ENCODE assay signal across 7 mouse cellular contexts in the genomic region with DNA sequence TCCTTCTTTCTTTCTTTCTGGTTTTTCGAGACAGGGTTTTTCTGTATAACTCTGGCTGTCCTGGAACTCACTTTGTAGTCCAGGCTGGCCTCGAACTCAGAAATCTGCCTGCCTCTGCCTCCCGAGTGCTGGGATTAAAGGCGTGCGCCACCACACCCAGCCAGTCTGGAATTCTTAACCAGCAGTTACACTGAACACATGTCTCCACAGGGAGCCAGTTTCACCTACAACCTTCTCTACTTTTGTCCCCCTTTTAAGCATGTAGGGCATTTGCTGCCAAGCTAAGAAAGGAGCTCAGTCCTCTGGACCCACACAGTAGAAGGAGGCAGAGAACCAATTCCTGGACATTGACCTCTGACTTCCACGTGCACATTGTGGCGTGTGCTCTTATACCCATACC. TPM values are rescaled to one million over a fixed set of nuclear protein-coding genes. Genes with fewer than 3 reads are reported as not detected.
A peak's percentile ranks its signal among the peaks of the same experiment; 100 is the strongest.
DNase-seq lines count a peak whose midpoint lies in the region; ATAC-seq and TF ChIP-seq lines count a peak whose summit lies in the region.
"Not testable (repeated sequence)": the region's sequence is repeated elsewhere in the genome, so short reads cannot be mapped to it uniquely, and the experiment has no call there.

No protein-coding gene starts in this region.

- peaks cover 41% of the 10 kb centered on the region for H3K4me1 ChIP-seq in bone marrow macrophage, adult 2 months (ENCODE audit: control insufficient read depth, insufficient read depth, low read length)
- peaks cover 29% of the 10 kb centered on the region for H3K4me1 ChIP-seq in heart, embryonic 13.5 days
- H3K4me1 ChIP-seq in liver, embryonic 12.5 days: peaks cover 58% of the 10 kb centered on the region
- peaks cover 58% of the 10 kb centered on the region for H3K4me1 ChIP-seq in liver, embryonic 15.5 days (replicated peaks)

- DNase-seq in R1 (ENCODE audit: low read depth, low spot score): peak; percentile 73
- DNase-seq in gastrocnemius, adult 2 months: not testable (repeated sequence)

- H3K9me3 ChIP-seq in heart, embryonic 13.5 days; liver, embryonic 12.5 days (replicated peaks); liver, embryonic 15.5 days (replicated peaks): not testable (repeated sequence)

- H3K27me3 ChIP-seq in heart, embryonic 13.5 days (replicated peaks); liver, embryonic 12.5 days (replicated peaks); liver, embryonic 15.5 days: not testable (repeated sequence)

- not testable (repeated sequence) for ATAC-seq in heart, embryonic 13.5 days (ENCODE audit: extremely low read depth, insufficient number of reproducible peaks, low FRiP score, low TSS enrichment); liver, embryonic 12.5 days; liver, embryonic 15.5 days (ENCODE audit: insufficient read depth)

- H3K36me3 ChIP-seq in heart, embryonic 13.5 days; liver, embryonic 12.5 days; liver, embryonic 15.5 days (replicated peaks); macrophage (ENCODE audit: inconsistent target): not testable (repeated sequence)

- H3K27ac ChIP-seq in bone marrow macrophage, adult 2 months (ENCODE audit: insufficient read depth, low read depth, low read length): peak overlapping the region; percentile 79; the same call in 1 of the 2 replicates
- H3K27ac ChIP-seq in gastrocnemius, adult 2 months: 0 out of 2 replicates have a peak overlapping the region, but pooled peaks have one; percentile 31
- peak overlapping the region; percentile 54 for H3K27ac ChIP-seq in heart, embryonic 13.5 days (replicated peaks)
- H3K27ac ChIP-seq in liver, embryonic 12.5 days: peak overlapping the region; percentile 93
- peak overlapping the region; percentile 95 for H3K27ac ChIP-seq in liver, embryonic 15.5 days (replicated peaks)
- peak overlapping the region; percentile 91; the same call in 1 of the 2 replicates for H3K27ac ChIP-seq in macrophage

- H3K9ac ChIP-seq in heart, embryonic 13.5 days: not testable (repeated sequence)
- peak overlapping the region; percentile 53 for H3K9ac ChIP-seq in liver, embryonic 12.5 days
- H3K9ac ChIP-seq in liver, embryonic 15.5 days: peak overlapping the region; percentile 7; the same call in 1 of the 2 replicates

- not testable (repeated sequence) for TF ChIP-seq POLR2A in bone marrow macrophage, adult 2 months (IDR thresholded peaks at IDR 0.05; ENCODE audit: borderline replicate concordance, low read depth, low read length)

- intact Hi-C loops in gastrocnemius, adult 2 months (cut with DNase I): loop anchor here (5.0 kb wide), 1 partner anchor 35 kb away; no protein-coding TSS in a partner anchor

- H3K79me2 ChIP-seq in macrophage (ENCODE audit: inconsistent target): not testable (repeated sequence)

- WGBS in heart, embryonic 13.5 days: 92% methylated on average over 7 of the region's 7 CpGs
- WGBS in liver, embryonic 12.5 days (ENCODE audit: insufficient replicate concordance): 70% methylated on average over 7 of the region's 7 CpGs
- WGBS in liver, embryonic 15.5 days (ENCODE audit: insufficient replicate concordance): 68% methylated on average over 7 of the region's 7 CpGs
- WGBS in macrophage (ENCODE audit: missing documents): 100% methylated on average over 3 of the region's 7 CpGs

- TF ChIP-seq CTCF in bone marrow macrophage, adult 2 months (IDR thresholded peaks at IDR 0.05; ENCODE audit: low read depth, low read length); gastrocnemius, adult 2 months (IDR thresholded peaks at IDR 0.05): not testable (repeated sequence)

- not testable (repeated sequence) for H3K4me2 ChIP-seq in heart, embryonic 13.5 days
- peak overlapping the region; percentile 67 for H3K4me2 ChIP-seq in liver, embryonic 12.5 days
- peak overlapping the region; percentile 67 for H3K4me2 ChIP-seq in liver, embryonic 15.5 days

- H3K4me3 ChIP-seq in bone marrow macrophage, adult 2 months (ENCODE audit: insufficient read depth, low read length); gastrocnemius, adult 2 months; heart, embryonic 13.5 days; macrophage (ENCODE audit: inconsistent target): not testable (repeated sequence)
- H3K4me3 ChIP-seq in liver, embryonic 12.5 days: peak overlapping the region; percentile 9; the same call in 1 of the 2 replicates
- H3K4me3 ChIP-seq in liver, embryonic 15.5 days (replicated peaks): peak overlapping the region; percentile 52

RNA-seq across cellular contexts. Expression of gene Vps37b, which starts 20.6 kb away (rescaled TPM):
- 16.8 and 18.2 TPM in 2 replicates for polyA plus RNA-seq in bone marrow macrophage, adult 2 months (2012; ENCODE audit: insufficient read depth, insufficient read length, missing spikeins)
- total RNA-seq in gastrocnemius, adult 2 months (2021): 1 to 10 TPM; 4.1 to 6.2 TPM
- 51.2 and 52.2 TPM in 2 replicates for polyA plus RNA-seq in heart, embryonic 13.5 days (2015; fragmentation: Nextera tagmentation; extraction: Ambion mirVana)
- polyA plus RNA-seq in liver, embryonic 12.5 days (2016; fragmentation: Nextera tagmentation; extraction: Ambion mirVana): 20.9 and 21.8 TPM in 2 replicates
- 16.5 and 17.3 TPM in 2 replicates for polyA plus RNA-seq in liver, embryonic 15.5 days (2015; fragmentation: Nextera tagmentation; extraction: Ambion mirVana)
- 10 to 100 TPM in 18 of 26 experiments, 1 to 10 TPM in 8; 2.8 to 36.2 (median 19.1) TPM for total RNA-seq in macrophage (2018; cell fraction: chromatin; rRNA removed)
- 10 to 100 TPM; 16.0 to 47.4 (median 23.1) TPM for total RNA-seq in macrophage (2018; cell fraction: cytosol; rRNA removed)
- total RNA-seq in macrophage (2018; cell fraction: nucleus; rRNA removed): 10 to 100 TPM; 11.7 to 48.2 (median 24.6) TPM
- polyA plus RNA-seq in macrophage (2018): 13.1 to 27.6 TPM (median 22.7 TPM) in 3 replicates

RNA-seq across cellular contexts. Expression of gene Abcb9, which starts 43.0 kb away (rescaled TPM):
- polyA plus RNA-seq in bone marrow macrophage, adult 2 months (2012; ENCODE audit: insufficient read depth, insufficient read length, missing spikeins): 1.5 and 1.9 TPM in 2 replicates
- 10 to 100 TPM in 1 of 2 experiments, 1 to 10 TPM in 1; 7.1 to 11.9 TPM for total RNA-seq in gastrocnemius, adult 2 months (2021)
- 1.6 and 1.7 TPM in 2 replicates for polyA plus RNA-seq in heart, embryonic 13.5 days (2015; fragmentation: Nextera tagmentation; extraction: Ambion mirVana)
- 5.0 and 5.6 TPM in 2 replicates for polyA plus RNA-seq in liver, embryonic 12.5 days (2016; fragmentation: Nextera tagmentation; extraction: Ambion mirVana)
- 6.1 and 7.1 TPM in 2 replicates for polyA plus RNA-seq in liver, embryonic 15.5 days (2015; fragmentation: Nextera tagmentation; extraction: Ambion mirVana)
- total RNA-seq in macrophage (2018; cell fraction: chromatin; rRNA removed): 1 to 10 TPM in 22 of 26 experiments, under 1 TPM in 3, not detected in 1; 0.37 to 5.0 (median 2.4) TPM
- 1 to 10 TPM; 1.2 to 3.1 (median 1.9) TPM for total RNA-seq in macrophage (2018; cell fraction: cytosol; rRNA removed)
- 1 to 10 TPM in 25 of 26 experiments, under 1 TPM in 1; 0.87 to 4.5 (median 2.6) TPM for total RNA-seq in macrophage (2018; cell fraction: nucleus; rRNA removed)
- 1.6 to 2.1 TPM (median 1.6 TPM) in 3 replicates for polyA plus RNA-seq in macrophage (2018)

RNA-seq across cellular contexts. Expression of gene Ogfod2, which starts 59.5 kb away (rescaled TPM):
- 11.5 and 17.8 TPM in 2 replicates for polyA plus RNA-seq in bone marrow macrophage, adult 2 months (2012; ENCODE audit: insufficient read depth, insufficient read length, missing spikeins)
- 10 to 100 TPM; 11.7 to 12.2 TPM for total RNA-seq in gastrocnemius, adult 2 months (2021)
- polyA plus RNA-seq in heart, embryonic 13.5 days (2015; fragmentation: Nextera tagmentation; extraction: Ambion mirVana): 18.3 and 18.8 TPM in 2 replicates
- polyA plus RNA-seq in liver, embryonic 12.5 days (2016; fragmentation: Nextera tagmentation; extraction: Ambion mirVana): 19.1 and 20.2 TPM in 2 replicates
- polyA plus RNA-seq in liver, embryonic 15.5 days (2015; fragmentation: Nextera tagmentation; extraction: Ambion mirVana): 14.2 and 15.2 TPM in 2 replicates
- total RNA-seq in macrophage (2018; cell fraction: chromatin; rRNA removed): 10 to 100 TPM in 19 of 26 experiments, 1 to 10 TPM in 7; 5.4 to 44.7 (median 17.3) TPM
- 10 to 100 TPM in 20 of 26 experiments, 1 to 10 TPM in 6; 5.9 to 17.9 (median 13.8) TPM for total RNA-seq in macrophage (2018; cell fraction: cytosol; rRNA removed)
- total RNA-seq in macrophage (2018; cell fraction: nucleus; rRNA removed): 10 to 100 TPM in 20 of 26 experiments, 1 to 10 TPM in 6; 4.4 to 32.4 (median 16.5) TPM
- 4.3 to 17.5 TPM (median 13.1 TPM) in 3 replicates for polyA plus RNA-seq in macrophage (2018)

Comparison
In these comparisons a context has a peak if more than half of its experiments do, and no peak if none do; other contexts are left out.
1. H3K27ac ChIP-seq: peak in every context shown above with its lines; median percentile 95 in liver, embryonic 15.5 days; 93 in liver, embryonic 12.5 days; 91 in macrophage; 79 in bone marrow macrophage, adult 2 months; 54 in heart, embryonic 13.5 days; 31 in gastrocnemius, adult 2 months.